Mouse (Mus musculus) G1E (cell line): ENCODE measurements around the gene Cnppd1.

ENCODE experiments used
- CTCF ChIP-seq: IDR thresholded peaks from 2 replicates; pipeline ENCODE4 v1.5.1; 2012; ENCODE audit warnings: low read depth, low read length, inconsistent platforms, mixed read lengths
- GATA1 ChIP-seq: IDR thresholded peaks from 2 replicates; pipeline ENCODE4 v1.6.1; 2012; ENCODE audit warnings: borderline replicate concordance, low read length, inconsistent platforms, mixed read lengths
- GATA2 ChIP-seq: IDR thresholded peaks from 2 replicates; pipeline ENCODE4 v1.6.1; 2012; ENCODE audit warnings: low read depth, low read length, inconsistent platforms, borderline replicate concordance

- TF ChIP-seq CTCF (no peak), GATA1 (no peak), GATA2 (no peak)
Measured at GRCm38 (mm10) chr1:75125418-75125817, 17.1 kb downstream of the Cnppd1 start.
